In genomic region chr13:55230701-55231100, GRCm38 (mm10) we compare ENCODE assay signal across 18 mouse cellular contexts. TPM values are rescaled to one million over a fixed set of nuclear protein-coding genes. Genes with fewer than 3 reads are reported as not detected.
A peak's percentile ranks its signal among the peaks of the same experiment; 100 is the strongest.
DNase-seq lines count a peak whose midpoint lies in the region; ATAC-seq and TF ChIP-seq lines count a peak whose summit lies in the region.
"Had no signal": no experiment of that assay in that cellular context is flagged by ENCODE, and none has a peak within 500 bp of the region (broad histone marks: within the 10 kb centered on the region; RNA-seq: fewer than 3 reads in every experiment).

No protein-coding gene starts in this region.

- no peaks in the 10 kb centered on the region for H3K4me1 ChIP-seq in intestine, postnatal 0 days (replicated peaks; ENCODE audit: control insufficient read depth, insufficient read depth, low read length)
- no peaks in the 10 kb centered on the region for H3K4me1 ChIP-seq in intestine, embryonic 16.5 days (ENCODE audit: control insufficient read depth, insufficient read depth, low read length)
- H3K4me1 ChIP-seq in liver, postnatal 0 days (ENCODE audit: insufficient read depth), result no peaks in the 10 kb centered on the region
- H3K4me1 ChIP-seq in liver, embryonic 12.5 days, result no peaks in the 10 kb centered on the region
- no peaks in the 10 kb centered on the region for H3K4me1 ChIP-seq in MEL (ENCODE audit: control insufficient read depth in 1 of 2, insufficient read depth in 2 of 2, low read length in 2 of 2)
- H3K4me1 ChIP-seq: embryonic facial prominence, embryonic 12.5 days; forebrain, embryonic 15.5 days; limb, embryonic 15.5 days; lung, embryonic 15.5 days had no signal

- H3K36me3 ChIP-seq in intestine, postnatal 0 days (ENCODE audit: control insufficient read depth, insufficient read depth), result peaks cover 42% of the 10 kb centered on the region
- H3K36me3 ChIP-seq in intestine, embryonic 16.5 days (ENCODE audit: control insufficient read depth, insufficient read depth, low read length), result peaks cover 4% of the 10 kb centered on the region
- H3K36me3 ChIP-seq in liver, postnatal 0 days (replicated peaks; ENCODE audit: insufficient read depth, low read length), result peaks cover 34% of the 10 kb centered on the region
- H3K36me3 ChIP-seq in liver, embryonic 12.5 days, result peaks cover 86% of the 10 kb centered on the region
- H3K36me3 ChIP-seq in MEL (ENCODE audit: control insufficient read depth in 1 of 2, insufficient read depth in 2 of 2, low read length in 2 of 2), result no peaks in the 10 kb centered on the region; a peak in 2 of 4 replicates

- DNase-seq in liver, postnatal 0 days, result no peak
- peak; percentile 17 for DNase-seq in 416B (ENCODE audit: low read depth)
- no peak for DNase-seq in MEL (ENCODE audit: low read depth, low spot score)
- no peak for DNase-seq in frontal cortex, postnatal 36 days (ENCODE audit: low spot score in 2 of 2)
- DNase-seq: adrenal gland, postnatal 14 days; cerebellum, postnatal 10 days; kidney, adult 9 months; layer of hippocampus, postnatal 36 days; midbrain, embryonic 14.5 days had no signal

- no peaks in the 10 kb centered on the region for H3K27me3 ChIP-seq in intestine, postnatal 0 days (replicated peaks; ENCODE audit: control insufficient read depth, insufficient read depth, low read length)
- no peaks in the 10 kb centered on the region for H3K27me3 ChIP-seq in intestine, embryonic 16.5 days (replicated peaks; ENCODE audit: control insufficient read depth, insufficient read depth, low read length)
- no peaks in the 10 kb centered on the region for H3K27me3 ChIP-seq in liver, postnatal 0 days (ENCODE audit: insufficient read depth, low read length)
- no peaks in the 10 kb centered on the region for H3K27me3 ChIP-seq in liver, embryonic 12.5 days (replicated peaks)
- no peaks in the 10 kb centered on the region for H3K27me3 ChIP-seq in MEL (ENCODE audit: control insufficient read depth in 1 of 2, insufficient read depth in 2 of 2, low read length in 2 of 2)
- H3K27me3 ChIP-seq: embryonic facial prominence, embryonic 12.5 days; forebrain, embryonic 15.5 days; limb, embryonic 15.5 days; lung, embryonic 15.5 days had no signal

- no peak overlapping the region for H3K4me3 ChIP-seq in intestine, postnatal 0 days (ENCODE audit: low read depth, low read length)
- no peak overlapping the region for H3K4me3 ChIP-seq in intestine, embryonic 16.5 days (ENCODE audit: low read length)
- H3K4me3 ChIP-seq in liver, postnatal 0 days (ENCODE audit: low read depth, low read length), result no peak overlapping the region
- no peak overlapping the region for H3K4me3 ChIP-seq in liver, embryonic 12.5 days
- no peak overlapping the region for H3K4me3 ChIP-seq in MEL (ENCODE audit: control insufficient read depth in 1 of 2, insufficient read depth in 1 of 2, low read depth in 2 of 2, low read length in 2 of 2)
- H3K4me3 ChIP-seq: embryonic facial prominence, embryonic 12.5 days; erythroblast, embryonic 14.5 days; forebrain, embryonic 15.5 days; limb, embryonic 15.5 days; lung, embryonic 15.5 days; myocyte had no signal

- 97% methylated on average over 1 of the region's 1 CpGs for WGBS in intestine, postnatal 0 days
- WGBS in intestine, embryonic 16.5 days, result 95% methylated on average over 1 of the region's 1 CpGs
- WGBS in liver, postnatal 0 days (ENCODE audit: insufficient replicate concordance), result 86% methylated on average over 1 of the region's 1 CpGs
- 79% methylated on average over 1 of the region's 1 CpGs for WGBS in liver, embryonic 12.5 days (ENCODE audit: insufficient replicate concordance)

- TF ChIP-seq CTCF in intestine, postnatal 0 days (IDR thresholded peaks at IDR 0.05; ENCODE audit: low read depth), result peak; percentile 43
- peak; percentile 38 for TF ChIP-seq CTCF in liver, postnatal 0 days (IDR thresholded peaks at IDR 0.05; ENCODE audit: low read depth)
- peak in 1 of 3 experiments; percentile 7; a peak in 1 of 6 replicates for TF ChIP-seq CTCF in MEL (IDR thresholded peaks at IDR 0.05 in 2 of 3, conservative IDR thresholded peaks at IDR 0.05 in 1 of 3; ENCODE audit: control insufficient read depth in 1 of 3, insufficient read depth in 1 of 3, low read depth in 2 of 3, low read length in 3 of 3, poor library complexity in 1 of 3, severe bottlenecking in 1 of 3)

- no peak overlapping the region for H3K27ac ChIP-seq in intestine, postnatal 0 days (ENCODE audit: low read depth, low read length)
- H3K27ac ChIP-seq in intestine, embryonic 16.5 days (ENCODE audit: low read length), result no peak overlapping the region
- no peak overlapping the region for H3K27ac ChIP-seq in liver, postnatal 0 days (ENCODE audit: low read depth)
- no peak overlapping the region for H3K27ac ChIP-seq in liver, embryonic 12.5 days
- no peak overlapping the region for H3K27ac ChIP-seq in MEL (ENCODE audit: control insufficient read depth, low read depth, low read length)
- H3K27ac ChIP-seq: embryonic facial prominence, embryonic 12.5 days; forebrain, embryonic 15.5 days; limb, embryonic 15.5 days; lung, embryonic 15.5 days had no signal

- H3K4me2 ChIP-seq in intestine, postnatal 0 days (replicated peaks; ENCODE audit: low read depth), result no peak overlapping the region
- H3K4me2 ChIP-seq in intestine, embryonic 16.5 days (ENCODE audit: low read depth, low read length), result no peak overlapping the region
- H3K4me2 ChIP-seq in liver, postnatal 0 days (ENCODE audit: low read depth, low read length), result no peak overlapping the region
- H3K4me2 ChIP-seq in liver, embryonic 12.5 days, result no peak overlapping the region
- H3K4me2 ChIP-seq: embryonic facial prominence, embryonic 12.5 days; forebrain, embryonic 15.5 days; limb, embryonic 15.5 days; lung, embryonic 15.5 days had no signal

- no peak for TF ChIP-seq POLR2A in MEL (IDR thresholded peaks at IDR 0.05; ENCODE audit: control insufficient read depth in 1 of 2, insufficient read depth in 1 of 2, low read depth in 1 of 2, low read length in 2 of 2, poor library complexity in 1 of 2)

- no peak for TF ChIP-seq RAD21 in MEL (IDR thresholded peaks at IDR 0.05; ENCODE audit: low read depth, low read length)

- H3K79me2 ChIP-seq in MEL (ENCODE audit: control insufficient read depth, insufficient read depth, low read length, poor library complexity), result no peaks in the 10 kb centered on the region

- no peak overlapping the region for H3K9ac ChIP-seq in intestine, postnatal 0 days (ENCODE audit: low read depth, low read length)
- no peak overlapping the region for H3K9ac ChIP-seq in intestine, embryonic 16.5 days (ENCODE audit: low read depth, low read length)
- H3K9ac ChIP-seq in liver, postnatal 0 days (replicated peaks), result no peak overlapping the region
- no peak overlapping the region for H3K9ac ChIP-seq in liver, embryonic 12.5 days
- H3K9ac ChIP-seq in MEL (ENCODE audit: control insufficient read depth, low read depth, low read length, poor library complexity, severe bottlenecking), result no peak overlapping the region
- H3K9ac ChIP-seq: embryonic facial prominence, embryonic 12.5 days; forebrain, embryonic 15.5 days; limb, embryonic 15.5 days; lung, embryonic 15.5 days had no signal

- no peaks in the 10 kb centered on the region for H3K9me3 ChIP-seq in intestine, postnatal 0 days (ENCODE audit: control insufficient read depth)
- no peaks in the 10 kb centered on the region for H3K9me3 ChIP-seq in intestine, embryonic 16.5 days (ENCODE audit: control insufficient read depth, low read length)
- H3K9me3 ChIP-seq in liver, postnatal 0 days (ENCODE audit: low read length), result no peaks in the 10 kb centered on the region
- no peaks in the 10 kb centered on the region for H3K9me3 ChIP-seq in liver, embryonic 12.5 days (replicated peaks)
- H3K9me3 ChIP-seq in MEL (replicated peaks; ENCODE audit: insufficient read depth, low read length), result no peaks in the 10 kb centered on the region
- H3K9me3 ChIP-seq: embryonic facial prominence, embryonic 12.5 days; forebrain, embryonic 15.5 days; limb, embryonic 15.5 days; lung, embryonic 15.5 days had no signal

- TF ChIP-seq EP300 in liver, postnatal 0 days (IDR thresholded peaks at IDR 0.05; ENCODE audit: low read depth), result no peak
- TF ChIP-seq EP300 in MEL (IDR thresholded peaks at IDR 0.05; ENCODE audit: low read depth in 1 of 2, low read length in 2 of 2), result no peak

- no peak for ATAC-seq in intestine, postnatal 0 days
- no peak for ATAC-seq in intestine, embryonic 16.5 days
- ATAC-seq in liver, postnatal 0 days, result no peak
- ATAC-seq in liver, embryonic 12.5 days, result no peak
- ATAC-seq: forebrain, embryonic 15.5 days had no signal

TF ChIP-seq in MEL, 35 proteins besides CTCF, POLR2A, EP300 and RAD21:
- TF ChIP-seq SMC3 (IDR thresholded peaks at IDR 0.05; ENCODE audit: low read depth, low read length), result 0 out of 2 replicates have a peak, but pooled peaks have one; percentile 4
- TF ChIP-seq USF1 (IDR thresholded peaks at IDR 0.05; ENCODE audit: low read depth, low read length), result no peak

RNA-seq across cellular contexts. Expression of gene Nsd1, which starts 21.1 kb away (rescaled TPM):
- 37.4 and 38.0 TPM in 2 replicates for polyA plus RNA-seq in intestine, postnatal 0 days (2015; fragmentation: Nextera tagmentation; extraction: Ambion mirVana)
- polyA plus RNA-seq in intestine, embryonic 16.5 days (2015; fragmentation: Nextera tagmentation; extraction: Ambion mirVana), result 33.1 and 37.1 TPM in 2 replicates
- polyA plus RNA-seq in liver, postnatal 0 days (2015; fragmentation: Nextera tagmentation; extraction: Ambion mirVana), result 18.6 and 20.6 TPM in 2 replicates
- polyA plus RNA-seq in liver, embryonic 12.5 days (2016; fragmentation: Nextera tagmentation; extraction: Ambion mirVana), result 27.1 and 27.5 TPM in 2 replicates
- 10.0 and 13.3 TPM in 2 replicates for total RNA-seq in MEL (2012; rRNA removed)
- polyA plus RNA-seq in MEL (2012; ENCODE audit: insufficient read depth in 1 of 2, insufficient read length in 2 of 2, low read depth in 1 of 2, low replicate concordance in 2 of 2, missing spikeins in 1 of 2), result 10 to 100 TPM in 1 of 2 experiments, 1 to 10 TPM in 1; 6.3 to 59.3 TPM
